Mouse (Mus musculus) lung, embryonic 15.5 days (tissue): ENCODE results near the gene Tmem147. TPM values are rescaled to one million over a fixed set of nuclear protein-coding genes. Genes with fewer than 3 reads are reported as not detected.
A peak's percentile ranks its signal among the peaks of the same experiment; 100 is the strongest.

Source experiments
- ATAC-seq: fragments of 200-750 bp; cut with Nextera tagmentation; 2 replicates; pipeline ENCODE4 v1.8.0; 2017; ENCODE audit warnings: moderate number of reproducible peaks, borderline replicate concordance; ENCODE audit not compliant: low FRiP score, low TSS enrichment; ENCODE audit errors: extremely low read depth
- H3K27ac ChIP-seq: fragments of 300-500 bp; sonication (generic); 2 replicates; pipeline ENCODE4 v1.5.1; 2015; ENCODE audit warnings: moderate library complexity, mild to moderate bottlenecking, inconsistent platforms
- H3K27me3 ChIP-seq: fragments of 300-500 bp; sonication (generic); 2 replicates; pipeline ENCODE4 v1.6.1; 2015; ENCODE audit warnings: inconsistent platforms
- H3K36me3 ChIP-seq: fragments of 300-500 bp; sonication (generic); 2 replicates; pipeline ENCODE4 v1.6.1; 2015; ENCODE audit warnings: inconsistent platforms
- H3K4me1 ChIP-seq: fragments of 300-500 bp; sonication (generic); 2 replicates; pipeline ENCODE4 v1.6.1; 2015; ENCODE audit warnings: inconsistent platforms
- H3K4me2 ChIP-seq: fragments of 300-500 bp; sonication (generic); 2 replicates; pipeline ENCODE4 v1.6.1; 2015; ENCODE audit warnings: inconsistent platforms, mild to moderate bottlenecking, moderate library complexity
- H3K4me3 ChIP-seq: fragments of 300-500 bp; sonication (generic); 2 replicates; pipeline ENCODE4 v1.5.1; 2015; ENCODE audit warnings: mild to moderate bottlenecking, inconsistent platforms
- H3K9ac ChIP-seq: fragments of 300-500 bp; sonication (generic); 2 replicates; pipeline ENCODE4 v1.6.1; 2015; ENCODE audit warnings: inconsistent platforms
- H3K9me3 ChIP-seq: fragments of 300-500 bp; sonication (generic); 2 replicates; pipeline ENCODE4 v1.6.1; 2016; ENCODE audit warnings: inconsistent platforms
- WGBS: fragments of 180-500 bp; shearing (Covaris S2); methylation state at CpG from one replicate; pipeline ENCODE4 v1.1.7; 2015; 5-methylcytosine and 5-hydroxymethylcytosine counted together
- polyA plus RNA-seq: library from polyadenylated mRNA; unstranded; fragments of >200 nt; fragmentation: Nextera tagmentation; extraction: Ambion mirVana; gene quantifications from 2 replicates; pipeline ENCODE4 v1.2.1, GENCODE M21; 2015

The Tmem147 gene
- polyA plus RNA-seq, result 153 and 159 TPM in 2 replicates

DNA sequence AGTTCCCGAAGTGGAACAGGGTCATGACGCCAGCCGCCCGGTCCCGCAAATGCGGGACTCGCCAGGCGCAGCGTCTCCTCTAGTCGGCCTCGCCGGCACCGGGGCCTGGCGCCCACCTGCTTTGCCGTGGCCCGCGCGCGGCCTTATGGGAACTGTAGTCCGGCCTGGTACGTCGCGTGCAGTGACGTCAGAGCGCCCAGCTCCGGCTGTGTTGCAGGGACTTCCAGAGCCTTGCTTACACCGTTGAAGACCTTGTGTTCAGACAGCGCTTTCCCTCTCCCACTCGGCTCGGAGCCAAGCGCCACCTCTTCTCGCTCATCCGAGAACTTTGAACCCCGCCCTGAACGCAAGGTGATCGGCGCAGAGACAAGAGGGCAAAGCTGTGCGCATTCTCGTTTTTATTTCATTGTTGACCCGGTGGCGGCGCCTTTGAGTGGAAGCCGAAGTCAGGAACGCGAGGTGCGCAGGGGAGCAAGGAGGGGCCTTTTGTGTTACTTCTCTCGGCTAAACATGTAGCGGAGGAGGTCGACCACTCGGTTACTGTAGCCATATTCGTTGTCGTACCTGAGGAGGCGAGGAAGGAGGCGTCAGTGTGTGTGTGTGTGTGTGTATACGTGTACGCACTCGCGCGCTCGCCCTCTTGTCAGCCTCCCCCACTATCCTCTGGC lies at the start of gene Tmem147:
Tmem147 (minus strand) TSS at position 145 of the 668 bp plus-strand sequence.
- Histone ChIP-seq H3K4me3 (peak within 1 kb of the TSS; percentile 76), H3K27me3 (no peaks in the 10 kb centered on the region), H3K4me2 (peak within 1 kb of the TSS; percentile 76), H3K9ac (peak within 1 kb of the TSS; percentile 81), H3K4me1 (peaks cover 16% of the 10 kb centered on the region), H3K27ac (peak within 1 kb of the TSS; percentile 60), H3K36me3 (peaks cover 9% of the 10 kb centered on the region), H3K9me3 (no peaks in the 10 kb centered on the region)
- WGBS, result under 1% methylated on average over 60 of the region's 60 CpGs
- ATAC-seq, result peak; percentile 97

DNA sequence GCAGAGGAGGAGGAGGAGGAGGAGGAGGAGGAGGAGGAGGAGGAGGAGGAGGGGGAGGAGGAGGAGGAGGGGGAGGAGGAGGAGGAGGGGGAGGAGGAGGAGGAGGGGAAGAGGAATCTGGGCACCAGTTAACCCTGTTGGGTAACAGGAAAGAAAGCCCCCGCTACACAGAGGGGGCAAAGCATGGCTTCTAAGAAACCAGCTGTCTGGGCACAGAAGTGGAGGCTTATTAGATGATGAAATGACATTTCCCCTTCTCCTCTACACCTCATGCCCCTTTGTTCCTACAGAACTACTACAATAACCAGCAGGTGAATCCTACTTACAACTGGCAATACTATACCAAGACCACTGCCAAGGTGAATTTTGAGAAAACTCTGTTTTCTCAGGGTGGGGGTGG lies 48.6 kb upstream of the Tmem147 start:
- H3K9me3 ChIP-seq, result no peaks in the 10 kb centered on the region
- no peak overlapping the region for H3K9ac ChIP-seq
- no peaks in the 10 kb centered on the region for H3K27me3 ChIP-seq
- ATAC-seq, result no peak
- 71% methylated on average over 1 of the region's 1 CpGs for WGBS
- no peaks in the 10 kb centered on the region for H3K36me3 ChIP-seq
- H3K4me3 ChIP-seq, result no peak overlapping the region
- no peak overlapping the region for H3K4me2 ChIP-seq
- no peaks in the 10 kb centered on the region for H3K4me1 ChIP-seq
- H3K27ac ChIP-seq, result no peak overlapping the region

DNA sequence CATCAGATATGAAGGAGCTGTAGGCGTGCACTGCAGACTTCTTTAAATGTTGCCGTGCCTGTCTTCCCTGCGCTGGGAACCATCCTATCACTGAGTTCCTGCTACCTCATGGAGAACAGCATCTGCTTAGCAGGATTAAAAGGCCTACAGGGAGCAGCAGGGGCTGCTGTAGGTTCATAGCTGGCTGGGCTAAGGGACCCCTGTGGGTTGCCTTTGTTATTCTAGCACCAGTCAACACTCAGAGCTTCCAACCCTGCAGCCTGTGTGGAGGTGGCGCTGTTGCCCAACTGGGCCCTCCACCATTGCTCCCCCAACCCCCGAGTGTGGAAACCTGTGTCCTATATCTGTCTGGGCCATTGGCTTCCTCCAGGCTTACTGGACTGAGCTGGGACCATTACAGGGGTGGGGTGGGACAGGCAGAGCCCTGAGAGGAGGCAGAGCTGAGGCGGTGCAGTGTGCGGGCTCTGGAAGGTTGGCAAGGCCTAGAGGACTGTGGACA lies 47.8 kb upstream of the Tmem147 start:
- 38% methylated on average over 7 of the region's 7 CpGs for WGBS

DNA sequence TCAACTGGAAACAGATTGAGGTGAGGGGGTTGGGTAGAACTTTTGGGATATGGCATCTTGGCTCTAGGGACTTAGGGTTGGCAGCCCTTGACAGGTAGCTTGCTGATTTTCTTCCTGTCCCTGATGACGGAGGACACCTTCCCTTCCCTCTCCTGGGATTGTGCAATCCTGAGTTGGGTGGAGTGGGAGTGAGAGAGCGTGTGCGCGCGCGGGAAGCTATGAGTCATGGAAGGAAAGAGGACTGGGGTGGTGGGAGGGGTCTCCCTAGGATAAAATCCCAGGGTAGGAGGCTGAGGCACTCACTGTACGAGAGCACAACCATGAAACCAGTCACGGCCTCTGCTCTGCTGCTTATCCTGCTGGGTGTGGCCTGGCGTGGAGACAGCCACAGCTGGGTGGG lies 46.8 kb upstream of the Tmem147 start:
- Histone ChIP-seq H3K27ac (no peak overlapping the region), H3K9ac (no peak overlapping the region), H3K27me3 (no peaks in the 10 kb centered on the region), H3K36me3 (no peaks in the 10 kb centered on the region), H3K4me2 (no peak overlapping the region), H3K4me1 (no peaks in the 10 kb centered on the region), H3K4me3 (no peak overlapping the region), H3K9me3 (no peaks in the 10 kb centered on the region)
- no peak for ATAC-seq
- 80% methylated on average over 9 of the region's 9 CpGs for WGBS

More for the DNA sequence above, 47.8 kb upstream of the Tmem147 start:
- no peak for ATAC-seq
- Histone ChIP-seq H3K4me1 (no peaks in the 10 kb centered on the region), H3K27me3 (no peaks in the 10 kb centered on the region), H3K36me3 (no peaks in the 10 kb centered on the region), H3K9ac (no peak overlapping the region), H3K4me3 (no peak overlapping the region), H3K27ac (no peak overlapping the region), H3K9me3 (no peaks in the 10 kb centered on the region), H3K4me2 (no peak overlapping the region)

DNA sequence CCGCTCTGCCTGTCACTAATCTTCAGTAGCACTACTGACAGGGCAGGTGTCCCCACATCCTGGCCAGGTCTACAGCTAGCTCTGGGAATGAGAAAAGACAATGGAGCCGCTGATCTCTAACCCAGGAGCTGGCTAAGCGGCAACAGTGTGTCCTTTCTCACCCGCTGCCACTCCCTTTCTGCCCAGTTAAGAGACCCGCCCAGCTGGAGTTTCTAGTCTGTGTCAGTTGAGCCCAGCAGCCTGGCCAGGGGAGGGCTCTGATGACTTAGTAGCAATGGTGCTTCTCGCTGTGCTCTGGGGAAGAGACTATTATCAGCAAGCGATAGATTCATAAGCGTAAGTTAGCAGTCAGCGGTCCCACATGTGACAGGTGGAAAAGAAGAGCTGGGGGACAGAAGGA lies 39.9 kb upstream of the Tmem147 start:
- ATAC-seq, result no peak
- H3K9ac ChIP-seq, result no peak overlapping the region

DNA sequence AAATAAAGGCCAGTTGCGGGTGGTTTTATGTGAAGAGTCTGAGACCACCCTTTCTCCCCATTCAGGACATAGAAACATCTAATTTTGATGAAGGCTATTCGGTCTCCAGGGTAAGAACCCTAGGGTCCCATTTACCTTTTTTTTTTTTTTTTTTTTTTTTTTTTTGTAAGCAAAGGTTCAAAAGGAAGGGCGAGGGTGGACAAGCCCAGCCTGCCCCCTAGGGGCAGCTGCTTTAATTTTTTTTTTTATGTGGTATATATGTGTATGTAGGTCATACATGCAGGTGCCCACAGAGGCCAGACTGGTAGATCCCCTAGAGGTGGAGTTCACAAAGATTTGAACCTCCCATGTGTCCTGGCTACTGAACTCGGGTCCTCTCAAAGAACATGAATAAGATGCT lies 37.1 kb upstream of the Tmem147 start:
- Histone ChIP-seq H3K27me3 (no peaks in the 10 kb centered on the region), H3K4me3 (no peak overlapping the region), H3K4me1 (no peaks in the 10 kb centered on the region), H3K36me3 (no peaks in the 10 kb centered on the region), H3K4me2 (no peak overlapping the region), H3K9me3 (no peaks in the 10 kb centered on the region), H3K27ac (no peak overlapping the region), H3K9ac (no peak overlapping the region)
- 81% methylated on average over 4 of the region's 4 CpGs for WGBS
- ATAC-seq, result no peak

More for the DNA sequence above, 39.9 kb upstream of the Tmem147 start:
- Histone ChIP-seq H3K27ac (no peak overlapping the region), H3K27me3 (no peaks in the 10 kb centered on the region), H3K9me3 (no peaks in the 10 kb centered on the region), H3K36me3 (no peaks in the 10 kb centered on the region), H3K4me3 (no peak overlapping the region), H3K4me2 (no peak overlapping the region), H3K4me1 (no peaks in the 10 kb centered on the region)
- WGBS, result 33% methylated on average over 9 of the region's 9 CpGs

DNA sequence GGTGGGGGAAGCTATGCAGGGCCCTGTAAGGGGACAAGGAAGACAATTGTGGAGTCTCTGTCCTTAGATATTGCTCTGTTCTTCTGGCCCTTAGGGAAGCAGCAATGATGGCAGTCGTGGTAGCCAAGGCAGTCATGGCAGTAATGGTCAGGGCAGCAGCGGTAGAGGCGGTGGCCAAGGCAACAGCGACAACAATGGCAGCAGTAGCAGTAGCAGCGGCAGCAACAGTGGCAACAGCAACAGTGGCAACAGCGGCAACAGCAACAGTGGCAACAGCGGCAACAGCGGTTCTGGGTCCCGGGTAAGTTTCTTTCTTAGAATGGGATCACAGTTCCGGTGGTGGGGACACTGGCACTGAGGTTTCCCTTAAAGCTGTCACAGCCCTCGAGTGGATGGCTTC lies 35.8 kb upstream of the Tmem147 start:
- Histone ChIP-seq H3K36me3 (no peaks in the 10 kb centered on the region), H3K27ac (no peak overlapping the region), H3K9me3 (no peaks in the 10 kb centered on the region), H3K4me3 (no peak overlapping the region), H3K4me1 (peaks cover 6% of the 10 kb centered on the region; the same call in 1 of the 2 replicates), H3K4me2 (no peak overlapping the region), H3K27me3 (no peaks in the 10 kb centered on the region), H3K9ac (no peak overlapping the region)
- WGBS, result 42% methylated on average over 11 of the region's 11 CpGs
- ATAC-seq, result no peak

DNA sequence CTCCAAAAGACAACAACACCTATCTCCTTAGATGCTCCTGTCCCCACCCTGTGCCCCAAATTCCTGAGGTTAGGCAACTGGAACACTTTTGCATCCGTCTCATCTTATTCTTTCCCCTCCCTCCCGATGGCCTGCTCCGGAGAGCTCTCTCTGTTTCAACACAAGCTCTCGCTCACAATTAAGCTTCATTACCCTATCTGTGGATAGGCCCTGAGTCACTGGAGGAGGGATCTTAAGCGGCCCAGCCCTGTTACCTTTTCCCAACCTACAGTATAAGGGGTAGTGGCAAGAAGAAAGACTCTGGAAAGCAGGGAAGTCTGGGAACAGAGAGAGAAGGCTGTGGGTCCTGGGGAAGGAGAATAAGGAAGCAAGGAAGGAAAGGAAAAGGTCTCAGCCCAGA lies 34.1 kb upstream of the Tmem147 start, which contains the start of gene Dmkn:
Dmkn (plus strand) TSS at position 301 of the 400 bp plus-strand sequence.
- Histone ChIP-seq H3K27ac (no peak within 1 kb of the TSS), H3K4me2 (no peak within 1 kb of the TSS), H3K9me3 (no peaks in the 10 kb centered on the region), H3K4me1 (peaks cover 9% of the 10 kb centered on the region), H3K27me3 (no peaks in the 10 kb centered on the region), H3K36me3 (no peaks in the 10 kb centered on the region), H3K9ac (no peak within 1 kb of the TSS), H3K4me3 (no peak within 1 kb of the TSS)
- ATAC-seq, result no peak
- WGBS, result 60% methylated on average over 5 of the region's 5 CpGs

DNA sequence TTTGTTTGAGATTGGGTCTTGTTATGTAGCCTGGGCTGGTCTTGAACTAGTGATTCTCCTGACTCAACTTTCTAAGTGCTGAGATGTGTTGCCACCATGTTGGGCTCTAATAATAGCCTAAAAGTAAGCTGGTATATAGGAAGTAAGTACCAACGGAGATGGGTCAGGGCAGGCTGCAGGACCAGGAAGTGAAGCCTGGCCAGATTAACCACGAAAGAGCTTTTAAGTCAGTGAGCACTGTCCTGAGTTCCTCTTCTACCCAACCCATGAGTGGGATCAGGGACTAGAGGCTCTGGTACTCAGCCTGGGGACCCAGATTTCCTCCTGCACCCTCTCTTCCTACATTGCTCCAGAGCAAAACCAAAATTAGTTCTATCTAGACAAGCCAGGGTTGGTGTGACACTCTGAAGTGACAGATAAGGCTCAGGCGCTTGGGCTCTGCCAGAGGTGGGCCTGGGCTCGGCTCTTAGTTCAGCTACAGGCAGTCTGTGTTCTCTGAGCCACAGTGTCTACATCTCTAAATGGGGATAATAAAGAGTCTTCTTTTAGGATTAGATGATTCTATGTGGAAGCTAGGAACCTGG lies 32.5 kb upstream of the Tmem147 start:
- Histone ChIP-seq H3K9ac (no peak overlapping the region), H3K27ac (no peak overlapping the region), H3K4me1 (peaks cover 9% of the 10 kb centered on the region), H3K27me3 (no peaks in the 10 kb centered on the region), H3K4me3 (no peak overlapping the region), H3K9me3 (no peaks in the 10 kb centered on the region), H3K4me2 (no peak overlapping the region), H3K36me3 (no peaks in the 10 kb centered on the region)
- ATAC-seq, result no peak
- 67% methylated on average over 4 of the region's 4 CpGs for WGBS

DNA sequence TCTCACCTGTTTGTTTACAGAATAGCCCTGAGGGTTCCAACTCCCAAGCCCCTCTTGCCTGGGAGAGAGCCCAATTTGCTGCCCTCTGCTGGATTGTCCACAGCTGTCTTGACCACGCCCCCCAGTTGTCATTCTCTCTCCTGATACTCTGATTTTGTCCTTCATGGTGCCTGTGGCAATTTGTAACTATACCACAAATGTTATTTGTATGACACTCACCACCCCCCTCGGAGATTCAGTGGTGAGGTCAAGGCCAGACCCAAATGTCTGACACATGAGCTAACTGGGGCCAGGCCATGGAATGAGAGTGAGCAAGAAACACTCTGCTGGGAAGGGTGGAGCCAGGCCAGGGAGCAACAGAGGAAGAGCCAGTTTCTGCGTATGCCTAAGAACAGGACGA lies 29.5 kb upstream of the Tmem147 start:
- WGBS, result 21% methylated on average over 4 of the region's 4 CpGs
- Histone ChIP-seq H3K27me3 (no peaks in the 10 kb centered on the region), H3K27ac (no peak overlapping the region), H3K36me3 (peaks cover 4% of the 10 kb centered on the region; the same call in 1 of the 2 replicates), H3K4me3 (no peak overlapping the region), H3K4me2 (no peak overlapping the region), H3K4me1 (peaks cover 9% of the 10 kb centered on the region), H3K9me3 (no peaks in the 10 kb centered on the region), H3K9ac (no peak overlapping the region)
- ATAC-seq, result no peak

DNA sequence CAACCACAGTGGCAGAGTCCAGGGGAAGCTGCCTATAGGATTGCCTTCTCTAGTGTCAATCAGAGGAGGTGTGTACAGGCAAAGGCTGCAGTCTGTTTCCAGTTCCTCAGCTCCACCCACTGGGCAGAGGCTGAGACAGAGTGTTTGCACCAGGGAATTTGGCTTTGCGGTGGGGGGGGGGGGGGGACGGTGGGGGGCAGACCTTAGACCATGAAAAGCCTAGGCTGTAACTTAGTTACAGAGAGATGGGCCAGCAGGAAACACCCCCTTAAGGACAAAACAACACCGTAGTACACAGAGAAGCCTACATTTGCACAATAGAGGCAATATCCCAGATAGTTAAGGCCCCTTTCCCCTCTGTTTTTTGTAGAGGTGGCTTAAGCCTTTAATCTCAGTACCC lies 27.7 kb upstream of the Tmem147 start:
- peaks cover 9% of the 10 kb centered on the region for H3K4me1 ChIP-seq
- no peak overlapping the region for H3K27ac ChIP-seq
- ATAC-seq, result no peak
- 81% methylated on average over 3 of the region's 3 CpGs for WGBS
- no peaks in the 10 kb centered on the region for H3K27me3 ChIP-seq
- H3K36me3 ChIP-seq, result peaks cover 4% of the 10 kb centered on the region; the same call in 1 of the 2 replicates
- no peak overlapping the region for H3K4me3 ChIP-seq
- no peaks in the 10 kb centered on the region for H3K9me3 ChIP-seq
- no peak overlapping the region for H3K9ac ChIP-seq
- no peak overlapping the region for H3K4me2 ChIP-seq

DNA sequence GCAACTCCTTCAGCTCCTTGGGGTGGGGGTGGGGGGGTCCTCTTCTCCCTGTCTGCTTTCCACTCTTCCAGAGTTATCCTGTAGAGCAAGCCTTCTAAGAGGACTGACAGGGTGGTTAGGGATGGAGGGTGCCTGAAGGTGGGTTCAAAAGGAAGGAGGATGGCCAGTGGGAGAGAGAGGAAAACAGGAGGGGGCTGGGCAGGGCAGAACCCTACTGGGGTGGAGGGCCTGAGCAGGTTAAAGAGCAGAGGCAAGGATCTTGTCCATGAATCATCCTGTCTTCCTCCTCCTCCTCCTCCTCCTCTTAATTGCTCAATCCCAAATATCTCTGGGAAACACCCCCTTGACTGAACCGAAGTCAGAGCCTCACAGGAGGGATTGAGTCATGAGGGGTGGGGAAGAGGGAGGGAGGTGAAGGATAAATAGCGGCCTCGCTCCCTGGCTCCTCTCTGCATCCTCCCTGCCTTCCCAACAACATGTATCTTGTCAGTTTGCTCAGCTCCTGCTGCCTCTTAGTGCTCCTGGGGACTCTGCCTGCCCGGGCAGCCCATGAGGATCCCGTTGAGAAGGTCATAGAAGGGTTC lies 21.8 kb upstream of the Tmem147 start, which contains the start of gene Sbsn:
Sbsn (plus strand) TSS at position 386 of the 584 bp plus-strand sequence.
- Histone ChIP-seq H3K4me3 (no peak within 1 kb of the TSS), H3K4me2 (no peak within 1 kb of the TSS), H3K9me3 (no peaks in the 10 kb centered on the region), H3K9ac (no peak within 1 kb of the TSS), H3K27me3 (no peaks in the 10 kb centered on the region), H3K4me1 (no peaks in the 10 kb centered on the region), H3K36me3 (peaks cover 4% of the 10 kb centered on the region; the same call in 1 of the 2 replicates), H3K27ac (no peak within 1 kb of the TSS)
- WGBS, result 55% methylated on average over 5 of the region's 5 CpGs
- ATAC-seq, result no peak
